Mouse (Mus musculus): ENCODE measurements around the gene Eya2. TPM values are rescaled to one million over a fixed set of nuclear protein-coding genes. Genes with fewer than 3 reads are reported as not detected.

Eya2 gene
- polyA plus RNA-seq, 1 experiment from 2014 or later = 15.5 TPM

- no peak overlapping the region for H3K27ac ChIP-seq (replicated peaks)
- TF ChIP-seq CTCF (IDR thresholded peaks at IDR 0.05; ENCODE audit: low read depth) = peak; percentile 40
- no peak for TF ChIP-seq EP300 (optimal IDR thresholded peaks at IDR 0.05)
- no peaks in the 10 kb centered on the region for H3K9me3 ChIP-seq (ENCODE audit: control insufficient read depth, low read length)
- H3K4me2 ChIP-seq (replicated peaks; ENCODE audit: low read depth) = no peak overlapping the region
- H3K4me3 ChIP-seq (ENCODE audit: low read depth, low read length) = no peak overlapping the region
- H3K9ac ChIP-seq (ENCODE audit: low read length) = no peak overlapping the region
- no peaks in the 10 kb centered on the region for H3K27me3 ChIP-seq (ENCODE audit: control insufficient read depth, insufficient read depth, low read length)
- DNase-seq (ENCODE audit: low spot score) = no peak
- 45% methylated on average over 6 of the region's 6 CpGs for WGBS
- no peak for ATAC-seq (ENCODE audit: low FRiP score, low TSS enrichment)
- no peaks in the 10 kb centered on the region for H3K36me3 ChIP-seq (ENCODE audit: control insufficient read depth, insufficient read depth, low read length)
- no peaks in the 10 kb centered on the region for H3K4me1 ChIP-seq (replicated peaks; ENCODE audit: control insufficient read depth, insufficient read depth)
Measured at GRCm38 (mm10) chr2:165627974-165628373, 33.1 kb downstream of the Eya2 start.

DNA sequence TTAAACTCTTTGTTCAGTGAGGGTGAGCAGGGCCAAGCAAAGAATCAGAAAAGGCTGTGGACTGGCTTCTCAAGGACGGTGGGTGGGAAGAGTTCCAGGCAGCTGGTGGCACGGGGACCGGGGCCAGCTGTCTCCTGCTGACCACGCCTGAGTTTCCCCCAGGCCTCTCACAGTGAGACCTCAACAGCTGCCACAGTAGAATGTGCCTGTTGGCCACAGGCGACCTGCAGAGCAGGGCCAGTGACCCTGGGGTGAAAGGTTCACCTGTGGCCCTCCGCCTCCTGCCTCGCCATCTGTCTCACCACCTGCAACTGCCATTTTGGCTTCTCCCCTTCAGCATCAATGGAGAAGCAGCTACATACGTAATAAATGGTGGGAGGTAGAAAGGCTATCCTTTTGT lies 35.1 kb downstream of the Eya2 start:
- DNase-seq (ENCODE audit: low spot score) (no peak), ATAC-seq (ENCODE audit: low FRiP score, low TSS enrichment) (no peak)
- Histone ChIP-seq H3K36me3 (ENCODE audit: control insufficient read depth, insufficient read depth, low read length) (no peaks in the 10 kb centered on the region), H3K27ac (replicated peaks) (no peak overlapping the region), H3K4me1 (replicated peaks; ENCODE audit: control insufficient read depth, insufficient read depth) (no peaks in the 10 kb centered on the region), H3K4me3 (ENCODE audit: low read depth, low read length) (no peak overlapping the region), H3K9me3 (ENCODE audit: control insufficient read depth, low read length) (no peaks in the 10 kb centered on the region), H3K27me3 (ENCODE audit: control insufficient read depth, insufficient read depth, low read length) (no peaks in the 10 kb centered on the region), H3K4me2 (replicated peaks; ENCODE audit: low read depth) (no peak overlapping the region), H3K9ac (ENCODE audit: low read length) (no peak overlapping the region)
- WGBS = 49% methylated on average over 8 of the region's 8 CpGs
- TF ChIP-seq CTCF (IDR thresholded peaks at IDR 0.05; ENCODE audit: low read depth) (no peak), EP300 (optimal IDR thresholded peaks at IDR 0.05) (no peak)

DNA sequence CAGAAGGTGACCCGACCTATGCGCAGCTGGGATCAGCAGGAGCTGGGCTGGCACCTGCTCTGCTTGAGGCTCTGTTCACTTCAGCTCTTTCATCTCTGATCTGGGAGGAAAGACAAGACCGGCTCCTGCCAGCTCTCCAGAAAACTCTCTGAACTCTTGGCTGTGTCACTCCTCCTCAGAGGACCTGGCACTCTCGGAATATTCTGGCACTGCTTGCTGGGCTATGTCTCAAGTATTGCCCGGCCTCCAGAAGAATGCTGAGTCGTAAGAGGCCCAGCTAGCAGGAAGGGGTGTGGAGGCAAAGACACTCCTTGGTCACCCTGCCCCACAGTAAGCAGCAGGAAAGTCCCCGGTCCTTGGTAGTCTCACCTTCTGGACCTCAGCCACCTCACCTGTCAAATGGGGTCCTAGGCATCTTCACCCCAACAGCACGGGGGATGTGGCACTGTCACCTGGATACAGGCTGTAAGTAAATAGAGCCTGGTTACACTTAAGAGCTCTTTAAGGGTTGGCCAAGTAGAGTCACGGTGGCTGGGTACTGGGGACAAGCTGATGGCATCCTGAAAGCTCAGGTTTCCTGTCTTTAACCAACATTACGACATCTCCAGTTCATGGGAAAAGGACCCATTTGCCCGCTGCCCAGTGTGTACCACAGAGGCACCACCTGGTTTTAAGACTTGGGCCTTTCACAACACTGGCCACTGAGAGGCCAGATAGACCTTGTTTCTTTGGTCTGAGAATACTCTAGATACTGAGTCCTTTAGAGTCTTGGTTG lies 38.4 kb downstream of the Eya2 start:
- TF ChIP-seq CTCF (IDR thresholded peaks at IDR 0.05; ENCODE audit: low read depth) (no peak), EP300 (optimal IDR thresholded peaks at IDR 0.05) (no peak)
- Histone ChIP-seq H3K27ac (replicated peaks) (peak overlapping the region; percentile 67; the same call in 1 of the 2 replicates), H3K36me3 (ENCODE audit: control insufficient read depth, insufficient read depth, low read length) (no peaks in the 10 kb centered on the region), H3K9me3 (ENCODE audit: control insufficient read depth, low read length) (no peaks in the 10 kb centered on the region), H3K4me2 (replicated peaks; ENCODE audit: low read depth) (no peak overlapping the region), H3K4me3 (ENCODE audit: low read depth, low read length) (no peak overlapping the region), H3K9ac (ENCODE audit: low read length) (no peak overlapping the region), H3K27me3 (ENCODE audit: control insufficient read depth, insufficient read depth, low read length) (no peaks in the 10 kb centered on the region), H3K4me1 (replicated peaks; ENCODE audit: control insufficient read depth, insufficient read depth) (no peaks in the 10 kb centered on the region)
- DNase-seq (ENCODE audit: low spot score) (peak; percentile 59), ATAC-seq (ENCODE audit: low FRiP score, low TSS enrichment) (peak; percentile 56)
- WGBS = 62% methylated on average over 11 of the region's 11 CpGs

DNA sequence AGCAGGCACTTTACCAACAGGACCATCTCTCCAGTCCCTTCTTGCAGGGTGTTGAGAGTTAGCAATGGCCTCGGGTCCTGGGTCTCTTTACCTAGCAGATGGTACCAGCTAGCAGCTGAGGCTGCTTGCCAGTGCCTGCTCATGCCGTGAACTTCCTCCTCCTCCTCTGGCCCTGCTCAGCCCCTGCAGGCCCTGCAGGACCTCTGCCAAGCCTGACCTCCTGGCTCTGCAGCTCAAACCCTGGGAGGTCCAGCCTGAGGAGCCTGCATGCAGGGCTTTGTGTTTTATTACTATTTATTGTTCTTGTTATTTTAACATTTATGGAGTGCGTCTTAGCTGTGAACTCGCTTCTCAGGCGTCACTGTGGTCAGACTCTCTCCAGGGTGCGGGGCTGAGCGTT lies 39.6 kb downstream of the Eya2 start:
- Histone ChIP-seq H3K9ac (ENCODE audit: low read length) (no peak overlapping the region), H3K27ac (replicated peaks) (no peak overlapping the region), H3K4me2 (replicated peaks; ENCODE audit: low read depth) (no peak overlapping the region), H3K36me3 (ENCODE audit: control insufficient read depth, insufficient read depth, low read length) (no peaks in the 10 kb centered on the region), H3K4me1 (replicated peaks; ENCODE audit: control insufficient read depth, insufficient read depth) (no peaks in the 10 kb centered on the region), H3K9me3 (ENCODE audit: control insufficient read depth, low read length) (no peaks in the 10 kb centered on the region), H3K4me3 (ENCODE audit: low read depth, low read length) (no peak overlapping the region), H3K27me3 (ENCODE audit: control insufficient read depth, insufficient read depth, low read length) (no peaks in the 10 kb centered on the region)
- DNase-seq (ENCODE audit: low spot score) (no peak), ATAC-seq (ENCODE audit: low FRiP score, low TSS enrichment) (no peak)
- TF ChIP-seq EP300 (optimal IDR thresholded peaks at IDR 0.05) (no peak), CTCF (IDR thresholded peaks at IDR 0.05; ENCODE audit: low read depth) (no peak)
- 70% methylated on average over 7 of the region's 7 CpGs for WGBS

DNA sequence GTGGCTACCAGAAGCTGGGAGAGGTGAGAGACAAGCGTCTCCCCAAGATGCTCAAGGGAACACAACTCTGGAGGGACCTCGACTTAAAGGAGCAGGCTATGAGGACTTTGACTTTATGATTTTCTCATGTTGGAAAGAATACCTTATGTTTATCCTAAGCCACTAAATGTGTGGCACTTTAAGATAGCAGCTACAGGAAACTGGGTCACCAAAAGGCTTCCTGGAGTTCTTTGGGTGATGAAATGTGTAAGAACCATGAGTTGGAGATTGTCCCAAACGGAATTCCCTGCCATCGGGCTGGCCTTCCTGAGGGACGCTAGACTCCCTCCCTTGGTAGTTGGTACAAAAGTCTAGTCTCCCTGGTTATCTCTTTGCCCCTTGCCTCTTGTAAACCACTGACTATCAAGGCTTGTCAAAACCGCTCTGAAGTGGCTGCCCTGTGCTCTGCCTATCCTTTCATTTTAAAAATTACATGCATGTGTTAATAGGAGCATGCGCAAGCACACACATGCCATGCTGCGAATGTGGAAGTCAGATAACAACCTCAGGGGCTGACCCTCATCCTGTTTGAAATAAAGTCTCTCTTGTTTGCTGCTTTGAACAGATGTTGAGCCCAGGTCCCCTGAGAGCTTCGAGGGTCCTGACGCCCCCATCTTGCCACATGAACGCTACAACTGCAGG lies 44.4 kb downstream of the Eya2 start:
- 63% methylated on average over 11 of the region's 11 CpGs for WGBS
- no peaks in the 10 kb centered on the region for H3K4me1 ChIP-seq (replicated peaks; ENCODE audit: control insufficient read depth, insufficient read depth)
- DNase-seq (ENCODE audit: low spot score) = no peak
- no peak overlapping the region for H3K4me3 ChIP-seq (ENCODE audit: low read depth, low read length)
- H3K27ac ChIP-seq (replicated peaks) = no peak overlapping the region
- no peak overlapping the region for H3K9ac ChIP-seq (ENCODE audit: low read length)
- H3K36me3 ChIP-seq (ENCODE audit: control insufficient read depth, insufficient read depth, low read length) = no peaks in the 10 kb centered on the region
- TF ChIP-seq EP300 (optimal IDR thresholded peaks at IDR 0.05) (no peak), CTCF (IDR thresholded peaks at IDR 0.05; ENCODE audit: low read depth) (no peak)
- no peaks in the 10 kb centered on the region for H3K27me3 ChIP-seq (ENCODE audit: control insufficient read depth, insufficient read depth, low read length)
- ATAC-seq (ENCODE audit: low FRiP score, low TSS enrichment) = no peak
- H3K9me3 ChIP-seq (ENCODE audit: control insufficient read depth, low read length) = no peaks in the 10 kb centered on the region
- H3K4me2 ChIP-seq (replicated peaks; ENCODE audit: low read depth) = no peak overlapping the region
